Mouse (Mus musculus): Measurements from ENCODE around the gene Cenpt.

DNA sequence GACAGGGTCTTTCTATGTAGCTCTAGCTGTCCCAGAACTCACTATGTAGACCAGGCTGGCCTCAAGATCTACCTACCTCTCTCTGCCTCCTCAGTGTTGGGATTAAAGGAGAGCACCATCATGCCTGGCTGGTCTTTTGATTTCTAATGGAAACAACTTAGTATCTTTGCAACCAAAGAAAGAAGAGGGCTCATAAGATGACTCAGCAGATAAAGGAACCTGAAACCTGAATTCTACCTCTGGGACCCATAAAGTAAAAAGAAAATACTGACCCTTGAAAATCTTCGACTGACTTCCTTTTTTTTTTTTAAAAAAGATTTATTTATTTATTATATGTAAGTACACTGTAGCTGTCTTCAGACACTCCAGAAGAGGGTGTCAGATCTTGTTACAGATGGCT, 47.1 kb downstream of the Cenpt start:
- TF ChIP-seq CTCF (IDR thresholded peaks at IDR 0.05; ENCODE audit: low read depth, low read length) (no peak), TAL1 (conservative IDR thresholded peaks at IDR 0.05; ENCODE audit: low read depth, low read length) (no peak)

Data from G1E (cell line).